Mouse (Mus musculus) testis, adult 2 months (tissue): Measurements from ENCODE around the gene Ramp1.

Experiments used
- CTCF ChIP-seq: fragments of 200-500 bp; IDR thresholded peaks from 2 replicates; pipeline ENCODE4 v1.5.1; 2012; ENCODE audit warnings: low read depth, mild to moderate bottlenecking, inconsistent platforms, low read length, moderate library complexity; ENCODE audit not compliant: control insufficient read depth, insufficient read depth, insufficient replicate concordance
- POLR2A ChIP-seq: fragments of 200-500 bp; IDR thresholded peaks from 2 replicates; pipeline ENCODE4 v1.6.1; 2012; ENCODE audit warnings: low read depth, mild to moderate bottlenecking, inconsistent platforms, low read length, moderate library complexity; ENCODE audit not compliant: control insufficient read depth

DNA sequence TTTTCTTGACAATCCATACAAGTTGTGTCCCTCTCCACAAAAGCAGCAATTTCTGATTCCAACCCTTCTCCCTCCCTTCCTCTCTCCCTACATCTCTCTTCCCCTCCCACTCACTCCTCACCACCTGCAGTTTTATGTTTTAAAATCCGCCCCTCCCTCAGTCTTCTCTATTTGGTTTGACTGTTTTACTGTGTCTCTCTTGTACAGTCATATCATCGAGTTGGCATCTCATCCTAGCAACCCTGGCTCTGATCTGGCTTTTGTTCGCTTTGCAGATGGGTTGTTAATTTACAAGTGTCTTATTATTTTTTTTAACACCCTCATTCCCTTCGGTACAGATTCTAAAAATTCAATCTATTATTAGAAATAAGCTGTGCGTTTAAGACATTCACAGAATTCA lies 27.3 kb downstream of the Ramp1 start:
- TF ChIP-seq CTCF (no peak), POLR2A (no peak)
